Mouse (Mus musculus): Measurements from ENCODE around the gene Pip5k1c. TPM values are rescaled to one million over a fixed set of nuclear protein-coding genes. Genes with fewer than 3 reads are reported as not detected.

The Pip5k1c gene
- polyA plus RNA-seq (2015; fragmentation: Nextera tagmentation; extraction: Ambion mirVana): 31.0 and 32.0 TPM in 2 replicates

DNA sequence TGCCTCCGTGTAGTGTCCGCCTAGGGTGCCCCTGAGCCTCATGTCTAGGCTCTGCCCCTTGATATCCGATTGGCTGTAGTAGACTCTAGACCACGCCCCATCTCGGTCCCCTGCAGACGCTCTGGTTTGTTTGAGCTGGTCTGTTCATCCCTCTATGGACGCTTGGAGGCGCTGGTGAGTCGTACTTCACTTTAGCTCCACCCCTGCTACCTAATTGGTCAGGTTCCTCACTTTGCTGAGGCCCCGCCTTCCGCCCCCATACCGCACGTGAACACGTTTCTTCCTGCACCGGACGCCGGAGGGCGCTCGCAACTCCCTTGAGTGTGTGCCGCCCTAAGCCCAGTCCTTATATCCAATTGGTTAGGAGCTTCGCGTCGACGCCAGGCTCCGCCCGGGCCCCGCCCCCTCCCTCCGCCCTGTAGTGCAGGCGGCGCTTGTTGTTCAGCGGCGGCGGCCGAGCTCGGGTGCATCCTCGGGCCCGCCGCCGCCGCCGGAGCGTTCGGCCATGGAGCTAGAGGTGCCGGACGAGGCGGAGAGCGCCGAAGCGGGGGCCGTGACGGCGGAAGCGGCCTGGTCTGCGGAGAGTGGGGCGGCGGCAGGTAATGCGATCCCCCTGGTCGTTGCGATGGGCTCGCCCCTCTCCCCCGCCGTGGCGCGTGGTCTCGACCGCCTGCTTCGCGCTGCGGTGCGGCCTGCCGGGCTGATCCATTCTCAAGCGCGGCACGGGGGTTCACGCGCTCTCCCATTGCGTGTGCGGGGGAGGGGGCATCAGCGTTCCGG is at the start of gene Pip5k1c:
Gene Pip5k1c, plus strand, starts transcription at position 410 of the 780 bp plus-strand sequence.
- Histone ChIP-seq H3K9me3 (no peaks in the 10 kb centered on the region), H3K4me3 (peak within 1 kb of the TSS; percentile 91)
- under 1% methylated on average over 59 of the region's 80 CpGs for WGBS

DNA sequence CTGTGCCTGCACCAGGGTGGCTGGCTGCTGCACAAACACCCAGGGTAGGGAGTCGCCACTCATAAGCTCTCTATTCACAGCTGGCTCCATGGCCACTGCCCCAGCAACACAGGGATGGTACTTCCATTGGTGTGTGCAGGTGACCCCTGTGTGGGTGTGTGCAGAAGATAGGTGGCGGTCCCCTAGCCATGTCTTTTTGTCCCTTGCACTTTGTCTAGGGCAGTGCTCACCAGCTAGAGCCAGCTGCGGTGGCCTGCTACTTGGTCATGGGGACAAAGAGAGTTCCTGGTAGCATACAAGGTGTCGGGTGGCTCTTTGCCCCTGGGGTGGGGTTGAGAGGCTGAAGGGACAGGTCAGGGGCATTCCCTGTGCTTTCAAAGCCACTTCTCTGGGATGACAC is 48.6 kb upstream of the Pip5k1c start:
- no peak overlapping the region for H3K4me3 ChIP-seq
- 0 out of 2 replicates have a peak overlapping the region, but pooled peaks have one; percentile 50 for H3K9ac ChIP-seq
- ATAC-seq (ENCODE audit: extremely low read depth, insufficient number of reproducible peaks, low FRiP score, low TSS enrichment): no peak
- H3K4me1 ChIP-seq: peaks cover 15% of the 10 kb centered on the region
- no peak overlapping the region for H3K27ac ChIP-seq (replicated peaks)
- 68% methylated on average over 4 of the region's 4 CpGs for WGBS
- no peaks in the 10 kb centered on the region for H3K9me3 ChIP-seq
- peaks cover 64% of the 10 kb centered on the region for H3K27me3 ChIP-seq (replicated peaks)
- H3K36me3 ChIP-seq: 0 out of 2 replicates have a peak, but pooled peaks cover 3% of the 10 kb centered on the region
- H3K4me2 ChIP-seq: no peak overlapping the region

More for the DNA sequence above, at the start of gene Pip5k1c:
- Histone ChIP-seq H3K4me1 (peaks cover 47% of the 10 kb centered on the region), H3K9ac (peak within 1 kb of the TSS; percentile 90), H3K4me2 (peak within 1 kb of the TSS; percentile 99), H3K36me3 (peaks cover 5% of the 10 kb centered on the region; the same call in 1 of the 2 replicates), H3K27ac (replicated peaks) (peak within 1 kb of the TSS; percentile 87), H3K27me3 (replicated peaks) (peaks cover 36% of the 10 kb centered on the region)
- peak; percentile 92 for ATAC-seq (ENCODE audit: extremely low read depth, insufficient number of reproducible peaks, low FRiP score, low TSS enrichment)

DNA sequence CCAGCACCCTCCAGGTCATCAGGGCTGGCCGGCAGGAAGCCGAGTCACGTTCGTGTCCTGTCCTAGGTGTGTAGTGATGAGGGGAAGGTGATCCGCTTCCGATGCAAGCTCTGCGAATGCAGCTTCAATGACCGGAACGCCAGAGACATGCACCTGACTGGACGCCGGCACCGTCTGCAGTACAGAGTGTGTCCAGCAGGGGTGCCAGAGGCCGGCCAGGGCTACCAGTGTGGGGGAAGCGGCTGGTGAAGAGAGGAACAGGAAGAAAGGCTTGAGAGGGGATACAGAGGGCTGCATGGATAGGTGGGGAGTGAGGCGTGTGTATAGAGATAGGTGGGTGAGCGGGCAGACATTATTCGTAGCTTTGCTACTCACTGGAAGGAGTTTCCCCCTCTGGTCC is 48.2 kb upstream of the Pip5k1c start:
- 0 out of 2 replicates have a peak, but pooled peaks cover 3% of the 10 kb centered on the region for H3K36me3 ChIP-seq
- no peak overlapping the region for H3K4me2 ChIP-seq
- peaks cover 59% of the 10 kb centered on the region for H3K27me3 ChIP-seq (replicated peaks)
- H3K9me3 ChIP-seq: no peaks in the 10 kb centered on the region
- WGBS: 9% methylated on average over 17 of the region's 17 CpGs
- no peak overlapping the region for H3K4me3 ChIP-seq
- H3K27ac ChIP-seq (replicated peaks): no peak overlapping the region
- H3K9ac ChIP-seq: 0 out of 2 replicates have a peak overlapping the region, but pooled peaks have one; percentile 50
- ATAC-seq (ENCODE audit: extremely low read depth, insufficient number of reproducible peaks, low FRiP score, low TSS enrichment): no peak
- H3K4me1 ChIP-seq: peaks cover 11% of the 10 kb centered on the region

GRCm38 (mm10) chr10:81245166-81245565 is 47.6 kb upstream of the Pip5k1c start:
- ATAC-seq (ENCODE audit: extremely low read depth, insufficient number of reproducible peaks, low FRiP score, low TSS enrichment): no peak
- no peaks in the 10 kb centered on the region for H3K9me3 ChIP-seq
- no peak overlapping the region for H3K4me3 ChIP-seq
- 0 out of 2 replicates have a peak, but pooled peaks cover 3% of the 10 kb centered on the region for H3K36me3 ChIP-seq
- H3K27ac ChIP-seq (replicated peaks): no peak overlapping the region
- no peak overlapping the region for H3K4me2 ChIP-seq
- peaks cover 5% of the 10 kb centered on the region for H3K4me1 ChIP-seq
- no peak overlapping the region for H3K9ac ChIP-seq
- 90% methylated on average over 6 of the region's 6 CpGs for WGBS
- H3K27me3 ChIP-seq (replicated peaks): peaks cover 56% of the 10 kb centered on the region

GRCm38 (mm10) chr10:81247804-81248203 is 45.0 kb upstream of the Pip5k1c start:
- H3K36me3 ChIP-seq: 0 out of 2 replicates have a peak, but pooled peaks cover 3% of the 10 kb centered on the region
- H3K9me3 ChIP-seq: no peaks in the 10 kb centered on the region
- 79% methylated on average over 2 of the region's 2 CpGs for WGBS
- peaks cover 8% of the 10 kb centered on the region for H3K4me1 ChIP-seq
- no peak overlapping the region for H3K27ac ChIP-seq (replicated peaks)
- peaks cover 56% of the 10 kb centered on the region for H3K27me3 ChIP-seq (replicated peaks)
- H3K4me2 ChIP-seq: no peak overlapping the region
- H3K9ac ChIP-seq: no peak overlapping the region
- H3K4me3 ChIP-seq: no peak overlapping the region
- ATAC-seq (ENCODE audit: extremely low read depth, insufficient number of reproducible peaks, low FRiP score, low TSS enrichment): no peak

- H3K27me3 ChIP-seq (replicated peaks): peaks cover 56% of the 10 kb centered on the region
- no peak overlapping the region for H3K4me3 ChIP-seq
- 0 out of 2 replicates have a peak, but pooled peaks cover 3% of the 10 kb centered on the region for H3K36me3 ChIP-seq
- H3K27ac ChIP-seq (replicated peaks): no peak overlapping the region
- no peak overlapping the region for H3K9ac ChIP-seq
- ATAC-seq (ENCODE audit: extremely low read depth, insufficient number of reproducible peaks, low FRiP score, low TSS enrichment): no peak
- H3K4me1 ChIP-seq: peaks cover 10% of the 10 kb centered on the region
- H3K4me2 ChIP-seq: no peak overlapping the region
- no peaks in the 10 kb centered on the region for H3K9me3 ChIP-seq
- 74% methylated on average over 8 of the region's 8 CpGs for WGBS
These were observed 43.3 kb upstream of the Pip5k1c start for GRCm38 (mm10) chr10:81249442-81249841.

GRCm38 (mm10) chr10:81252424-81253419 is 40.0 kb upstream of the Pip5k1c start, which contains the start of gene Matk:
Gene Matk, plus strand, starts transcription at chr10:81252935.
- WGBS: 14% methylated on average over 43 of the region's 44 CpGs
- Histone ChIP-seq H3K27me3 (replicated peaks) (peaks cover 78% of the 10 kb centered on the region), H3K27ac (replicated peaks) (no peak within 1 kb of the TSS), H3K9ac (peak within 1 kb of the TSS; percentile 14; the same call in 1 of the 2 replicates), H3K36me3 (no peaks in the 10 kb centered on the region), H3K4me3 (peak within 1 kb of the TSS; percentile 8; the same call in 1 of the 2 replicates), H3K9me3 (no peaks in the 10 kb centered on the region), H3K4me1 (peaks cover 16% of the 10 kb centered on the region), H3K4me2 (peak within 1 kb of the TSS; percentile 28)
- ATAC-seq (ENCODE audit: extremely low read depth, insufficient number of reproducible peaks, low FRiP score, low TSS enrichment): no peak

DNA sequence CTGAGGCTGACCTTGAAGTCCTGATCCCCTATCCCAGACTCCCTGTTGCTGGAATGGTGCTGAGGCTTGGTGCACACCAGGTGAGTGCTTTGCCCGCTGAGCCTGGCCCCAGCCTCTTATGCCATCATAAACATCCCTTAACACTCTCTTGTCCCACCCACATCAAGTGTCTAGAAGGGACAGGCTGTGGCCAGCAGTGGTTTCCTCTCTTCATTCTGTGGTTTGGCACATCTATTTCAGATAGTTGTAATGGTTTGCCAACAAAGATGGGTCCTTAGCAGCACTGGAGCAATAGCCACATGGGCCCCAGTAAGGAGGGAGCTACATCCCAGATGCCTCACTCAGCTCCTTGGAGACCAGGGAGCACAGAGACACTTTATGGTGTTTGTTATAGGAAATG is 37.9 kb upstream of the Pip5k1c start:
- no peak overlapping the region for H3K4me2 ChIP-seq
- no peaks in the 10 kb centered on the region for H3K36me3 ChIP-seq
- H3K9ac ChIP-seq: no peak overlapping the region
- no peak overlapping the region for H3K4me3 ChIP-seq
- H3K4me1 ChIP-seq: peaks cover 26% of the 10 kb centered on the region
- no peak for ATAC-seq (ENCODE audit: extremely low read depth, insufficient number of reproducible peaks, low FRiP score, low TSS enrichment)
- peaks cover 100% of the 10 kb centered on the region for H3K27me3 ChIP-seq (replicated peaks)
- 44% methylated on average over 1 of the region's 1 CpGs for WGBS
- no peaks in the 10 kb centered on the region for H3K9me3 ChIP-seq
- no peak overlapping the region for H3K27ac ChIP-seq (replicated peaks)

- Histone ChIP-seq H3K9me3 (peaks cover 7% of the 10 kb centered on the region; the same call in 1 of the 2 replicates), H3K9ac (peak overlapping the region; percentile 72), H3K27ac (replicated peaks) (no peak overlapping the region), H3K36me3 (peaks cover 17% of the 10 kb centered on the region; the same call in 1 of the 2 replicates), H3K4me3 (peak overlapping the region; percentile 55), H3K4me2 (peak overlapping the region; percentile 79), H3K4me1 (peaks cover 25% of the 10 kb centered on the region), H3K27me3 (replicated peaks) (peaks cover 88% of the 10 kb centered on the region)
- 5% methylated on average over 62 of the region's 62 CpGs for WGBS
- ATAC-seq (ENCODE audit: extremely low read depth, insufficient number of reproducible peaks, low FRiP score, low TSS enrichment): no peak
These were observed 35.4 kb upstream of the Pip5k1c start for GRCm38 (mm10) chr10:81257158-81258039.

DNA sequence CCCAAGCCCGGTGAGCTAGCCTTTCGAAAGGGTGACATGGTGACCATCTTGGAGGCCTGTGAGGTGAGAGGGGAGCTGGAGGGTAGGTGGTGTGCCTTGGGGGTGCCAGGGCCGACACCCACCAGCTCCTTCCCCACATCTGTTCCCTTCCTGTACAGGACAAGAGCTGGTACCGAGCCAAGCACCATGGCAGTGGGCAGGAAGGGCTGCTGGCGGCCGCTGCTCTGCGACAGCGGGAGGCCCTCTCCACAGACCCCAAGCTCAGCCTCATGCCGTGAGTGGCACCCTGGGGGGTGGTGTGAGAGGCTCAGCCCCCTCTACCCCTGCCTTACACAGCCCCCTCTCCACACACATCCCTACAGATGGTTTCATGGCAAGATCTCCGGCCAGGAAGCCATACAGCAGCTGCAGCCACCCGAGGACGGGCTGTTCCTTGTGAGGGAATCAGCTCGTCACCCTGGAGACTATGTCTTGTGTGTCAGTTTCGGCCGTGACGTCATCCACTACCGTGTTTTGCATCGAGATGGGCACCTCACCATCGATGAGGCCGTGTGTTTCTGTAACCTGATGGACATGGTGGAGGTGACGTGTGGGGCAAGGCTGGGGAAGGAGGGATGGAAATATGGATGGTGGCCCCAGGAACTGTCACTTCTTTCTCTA is 33.4 kb upstream of the Pip5k1c start:
- peaks cover 69% of the 10 kb centered on the region for H3K27me3 ChIP-seq (replicated peaks)
- no peak overlapping the region for H3K27ac ChIP-seq (replicated peaks)
- peak overlapping the region; percentile 33 for H3K9ac ChIP-seq
- peaks cover 18% of the 10 kb centered on the region for H3K4me1 ChIP-seq
- WGBS: 41% methylated on average over 21 of the region's 21 CpGs
- no peak overlapping the region for H3K4me2 ChIP-seq
- H3K36me3 ChIP-seq: peaks cover 36% of the 10 kb centered on the region
- peaks cover 7% of the 10 kb centered on the region; the same call in 1 of the 2 replicates for H3K9me3 ChIP-seq
- ATAC-seq (ENCODE audit: extremely low read depth, insufficient number of reproducible peaks, low FRiP score, low TSS enrichment): no peak
- H3K4me3 ChIP-seq: peak overlapping the region; percentile 8; the same call in 1 of the 2 replicates

Data from heart, embryonic 13.5 days (tissue).